Mouse (Mus musculus) forebrain, embryonic 14.5 days (tissue): Measurements from ENCODE around the gene Pdxk. TPM values are rescaled to one million over a fixed set of nuclear protein-coding genes. Genes with fewer than 3 reads are reported as not detected.
A peak's percentile ranks its signal among the peaks of the same experiment; 100 is the strongest.

Experiments
- ATAC-seq: fragments of 200-750 bp; cut with Nextera tagmentation; 2 replicates; pipeline ENCODE4 v1.8.0; 2017; ENCODE audit warnings: mild to moderate bottlenecking, moderate library complexity
- DNase-seq: peaks from one replicate; pipeline ENCODE4 v3.0.0-alpha.2; 2015; ENCODE audit warnings: low spot score
- H3K27ac ChIP-seq: fragments of 300-500 bp; sonication (generic); 2 replicates; pipeline ENCODE4 v1.5.1; 2014; ENCODE audit warnings: low read depth, mild to moderate bottlenecking, control low read depth, low read length, moderate library complexity
- H3K27me3 ChIP-seq: fragments of 300-500 bp; sonication (generic); replicated peaks from 2 replicates; pipeline ENCODE4 v1.6.1; 2014; ENCODE audit warnings: low read length, control low read depth, mixed read lengths; ENCODE audit not compliant: control insufficient read depth, insufficient read depth
- H3K36me3 ChIP-seq: fragments of 300-500 bp; sonication (generic); 2 replicates; pipeline ENCODE4 v1.6.1; 2014; ENCODE audit warnings: low read length, control low read depth; ENCODE audit not compliant: control insufficient read depth, insufficient read depth
- H3K4me1 ChIP-seq: fragments of 300-500 bp; sonication (generic); 2 replicates; pipeline ENCODE4 v1.6.1; 2014; ENCODE audit warnings: antibody characterized with exemption, low read length, control low read depth; ENCODE audit not compliant: control insufficient read depth, insufficient read depth
- H3K4me2 ChIP-seq: fragments of 300-500 bp; sonication (generic); 2 replicates; pipeline ENCODE4 v1.6.1; 2014; ENCODE audit warnings: mild to moderate bottlenecking, control low read depth, low read length
- H3K4me3 ChIP-seq: fragments of 300-500 bp; sonication (generic); 2 replicates; pipeline ENCODE4 v1.5.1; 2014; ENCODE audit warnings: low read depth, low read length, control low read depth
- H3K9ac ChIP-seq: fragments of 300-500 bp; sonication (generic); 2 replicates; pipeline ENCODE4 v1.6.1; 2014; ENCODE audit warnings: mild to moderate bottlenecking, low read length, control low read depth, moderate library complexity
- H3K9me3 ChIP-seq: fragments of 300-500 bp; sonication (generic); replicated peaks from 2 replicates; pipeline ENCODE4 v1.6.1; 2016; ENCODE audit warnings: low read length, control low read depth, mixed read lengths; ENCODE audit not compliant: control insufficient read depth
- WGBS: fragments of 180-500 bp; shearing (Covaris S2); extraction: QIAGEN DNeasy Blood & Tissue Kit; methylation state at CpG from one replicate; pipeline ENCODE4 v1.1.7; 2014; 5-methylcytosine and 5-hydroxymethylcytosine counted together
- polyA plus RNA-seq: library from polyadenylated mRNA; unstranded; fragments of >200 nt; fragmentation: Nextera tagmentation; extraction: Ambion mirVana; gene quantifications from 2 replicates; pipeline ENCODE4 v1.2.1, GENCODE M21; 2014

The Pdxk gene
- polyA plus RNA-seq, 1 experiment from 2014 or later = 8.1 TPM

DNA sequence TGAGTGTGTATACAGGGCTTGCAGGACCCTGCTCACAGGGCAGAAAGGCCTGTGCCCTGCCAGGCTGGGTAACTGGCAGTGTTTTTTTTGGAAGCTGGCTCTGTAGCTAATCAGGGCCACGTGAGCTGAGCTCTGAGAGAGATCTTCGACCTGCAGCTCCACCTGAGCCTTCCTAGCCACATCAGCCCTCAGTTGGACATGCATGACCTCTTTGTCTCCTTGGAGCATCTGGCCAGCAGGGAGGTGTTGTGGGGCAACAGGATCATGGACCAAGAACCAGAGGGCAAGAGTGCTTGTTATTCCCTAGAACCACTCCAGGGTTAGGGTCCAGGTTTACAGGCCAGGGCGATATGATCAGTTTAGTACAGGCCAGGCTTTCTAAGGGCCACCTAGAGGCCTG lies 17.4 kb downstream of the Pdxk start:
- Histone ChIP-seq H3K36me3 (peaks cover 13% of the 10 kb centered on the region; the same call in 1 of the 2 replicates), H3K27ac (no peak overlapping the region), H3K9me3 (no peaks in the 10 kb centered on the region), H3K4me3 (no peak overlapping the region), H3K4me2 (no peak overlapping the region), H3K4me1 (no peaks in the 10 kb centered on the region), H3K9ac (no peak overlapping the region), H3K27me3 (no peaks in the 10 kb centered on the region)
- ATAC-seq = no peak
- DNase-seq = no peak
- WGBS = 85% methylated on average over 3 of the region's 3 CpGs

- no peak for ATAC-seq
- Histone ChIP-seq H3K36me3 (peaks cover 13% of the 10 kb centered on the region; the same call in 1 of the 2 replicates), H3K4me2 (no peak overlapping the region), H3K27me3 (no peaks in the 10 kb centered on the region), H3K4me3 (no peak overlapping the region), H3K9me3 (no peaks in the 10 kb centered on the region), H3K9ac (no peak overlapping the region), H3K4me1 (no peaks in the 10 kb centered on the region), H3K27ac (no peak overlapping the region)
- WGBS = 98% methylated on average over 3 of the region's 3 CpGs
- DNase-seq = no peak
Measured at GRCm38 (mm10) chr10:78446195-78446594, 18.6 kb downstream of the Pdxk start.

GRCm38 (mm10) chr10:78442292-78442691 lies 22.5 kb downstream of the Pdxk start:
- H3K9ac ChIP-seq = no peak overlapping the region
- DNase-seq (no peak), ATAC-seq (no peak)
- no peaks in the 10 kb centered on the region for H3K9me3 ChIP-seq
- H3K4me3 ChIP-seq = no peak overlapping the region
- H3K4me1 ChIP-seq = no peaks in the 10 kb centered on the region
- no peak overlapping the region for H3K27ac ChIP-seq
- H3K36me3 ChIP-seq = peaks cover 4% of the 10 kb centered on the region; the same call in 1 of the 2 replicates
- no peak overlapping the region for H3K4me2 ChIP-seq
- H3K27me3 ChIP-seq = no peaks in the 10 kb centered on the region
- WGBS = 97% methylated on average over 3 of the region's 3 CpGs

DNA sequence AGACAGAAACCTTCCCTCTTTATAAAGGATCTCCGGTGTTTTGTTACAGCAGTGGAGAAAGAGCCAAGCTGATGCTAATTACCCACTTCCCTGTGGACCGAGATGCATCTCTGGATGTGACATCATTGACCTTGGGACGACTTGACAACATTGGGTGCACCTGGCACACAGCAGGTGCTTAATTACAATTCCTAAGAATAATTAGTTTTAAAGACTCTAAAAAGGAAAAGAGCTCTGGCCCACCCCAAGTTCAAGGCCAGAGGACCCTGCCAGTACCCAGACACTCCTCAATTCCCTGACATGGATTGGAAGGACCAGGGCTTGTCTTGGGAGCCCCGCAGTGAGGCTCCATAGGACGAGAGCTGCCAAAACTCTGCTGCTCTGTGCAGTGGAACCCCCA lies 23.2 kb downstream of the Pdxk start:
- Histone ChIP-seq H3K27ac (no peak overlapping the region), H3K4me3 (no peak overlapping the region), H3K27me3 (no peaks in the 10 kb centered on the region), H3K4me2 (no peak overlapping the region), H3K9ac (no peak overlapping the region), H3K4me1 (no peaks in the 10 kb centered on the region), H3K9me3 (no peaks in the 10 kb centered on the region), H3K36me3 (peaks cover 4% of the 10 kb centered on the region; the same call in 1 of the 2 replicates)
- no peak for ATAC-seq
- WGBS = 83% methylated on average over 5 of the region's 5 CpGs
- no peak for DNase-seq

GRCm38 (mm10) chr10:78440812-78441211 lies 24.0 kb downstream of the Pdxk start:
- H3K27ac ChIP-seq = no peak overlapping the region
- DNase-seq = peak; percentile 37
- peaks cover 4% of the 10 kb centered on the region; the same call in 1 of the 2 replicates for H3K36me3 ChIP-seq
- no peaks in the 10 kb centered on the region for H3K27me3 ChIP-seq
- 74% methylated on average over 9 of the region's 9 CpGs for WGBS
- H3K4me1 ChIP-seq = no peaks in the 10 kb centered on the region
- H3K9me3 ChIP-seq = no peaks in the 10 kb centered on the region
- no peak overlapping the region for H3K9ac ChIP-seq
- no peak overlapping the region for H3K4me2 ChIP-seq
- H3K4me3 ChIP-seq = no peak overlapping the region
- ATAC-seq = no peak

- ATAC-seq (no peak), DNase-seq (no peak)
- Histone ChIP-seq H3K4me1 (no peaks in the 10 kb centered on the region), H3K27ac (no peak overlapping the region), H3K9me3 (no peaks in the 10 kb centered on the region), H3K9ac (no peak overlapping the region), H3K4me2 (no peak overlapping the region), H3K27me3 (no peaks in the 10 kb centered on the region), H3K4me3 (no peak overlapping the region), H3K36me3 (peaks cover 4% of the 10 kb centered on the region; the same call in 1 of the 2 replicates)
- WGBS = 94% methylated on average over 7 of the region's 7 CpGs
Measured at GRCm38 (mm10) chr10:78439990-78440389, 24.8 kb downstream of the Pdxk start.

- peaks cover 4% of the 10 kb centered on the region; the same call in 1 of the 2 replicates for H3K36me3 ChIP-seq
- no peak overlapping the region for H3K9ac ChIP-seq
- no peak overlapping the region for H3K27ac ChIP-seq
- no peak overlapping the region for H3K4me2 ChIP-seq
- no peaks in the 10 kb centered on the region for H3K9me3 ChIP-seq
- DNase-seq (peak; percentile 20), ATAC-seq (no peak)
- H3K27me3 ChIP-seq = no peaks in the 10 kb centered on the region
- no peaks in the 10 kb centered on the region for H3K4me1 ChIP-seq
- WGBS = 53% methylated on average over 5 of the region's 5 CpGs
- no peak overlapping the region for H3K4me3 ChIP-seq
Measured at GRCm38 (mm10) chr10:78439550-78439949, 25.2 kb downstream of the Pdxk start.

GRCm38 (mm10) chr10:78438094-78438493 lies 26.7 kb downstream of the Pdxk start:
- H3K4me1 ChIP-seq = no peaks in the 10 kb centered on the region
- H3K4me2 ChIP-seq = no peak overlapping the region
- DNase-seq (peak; percentile 72), ATAC-seq (peak; percentile 45)
- no peaks in the 10 kb centered on the region for H3K27me3 ChIP-seq
- no peak overlapping the region for H3K27ac ChIP-seq
- H3K9me3 ChIP-seq = no peaks in the 10 kb centered on the region
- H3K9ac ChIP-seq = no peak overlapping the region
- no peaks in the 10 kb centered on the region; the same call in 1 of the 2 replicates for H3K36me3 ChIP-seq
- no peak overlapping the region for H3K4me3 ChIP-seq
- WGBS = 10% methylated on average over 5 of the region's 5 CpGs

- no peak overlapping the region for H3K4me2 ChIP-seq
- no peaks in the 10 kb centered on the region for H3K4me1 ChIP-seq
- ATAC-seq (no peak), DNase-seq (no peak)
- WGBS = 56% methylated on average over 3 of the region's 3 CpGs
- no peak overlapping the region for H3K27ac ChIP-seq
- H3K36me3 ChIP-seq = peaks cover 9% of the 10 kb centered on the region
- no peak overlapping the region for H3K4me3 ChIP-seq
- no peaks in the 10 kb centered on the region for H3K27me3 ChIP-seq
- H3K9ac ChIP-seq = no peak overlapping the region
- H3K9me3 ChIP-seq = no peaks in the 10 kb centered on the region
Measured at GRCm38 (mm10) chr10:78432853-78433252, 31.9 kb downstream of the Pdxk start.
